Mouse (Mus musculus): ENCODE data around the gene Apol9a.
"Not testable (repeated sequence)": the region's sequence is repeated elsewhere in the genome, so short reads cannot be mapped to it uniquely, and the experiment has no call there.

Gene Apol9a

GRCm38 (mm10) chr15:77411035-77411434 lies at the start of gene Apol9a:
TSS of gene Apol9a (minus strand) at chr15:77411135.
- DNase-seq (ENCODE audit: extremely low spot score, low spot score): not testable (repeated sequence)

GRCm38 (mm10) chr15:77449927-77450326 lies 39.0 kb upstream of the Apol9a start:
- DNase-seq (ENCODE audit: extremely low spot score, low spot score): peak; percentile 19

- not testable (repeated sequence) for DNase-seq (ENCODE audit: extremely low spot score, low spot score)
These were observed 36.5 kb upstream of the Apol9a start, which contains the start of gene Apol7b for GRCm38 (mm10) chr15:77447392-77447791. TSS of gene Apol7b (minus strand) at chr15:77447492.

GRCm38 (mm10) chr15:77445668-77446067 lies 34.7 kb upstream of the Apol9a start:
- DNase-seq (ENCODE audit: extremely low spot score, low spot score): not testable (repeated sequence)

GRCm38 (mm10) chr15:77444746-77445145 lies 33.8 kb upstream of the Apol9a start:
- DNase-seq (ENCODE audit: extremely low spot score, low spot score): not testable (repeated sequence)

- DNase-seq (ENCODE audit: extremely low spot score, low spot score): not testable (repeated sequence)
These were observed 17.9 kb upstream of the Apol9a start for GRCm38 (mm10) chr15:77428690-77429448.

GRCm38 (mm10) chr15:77422925-77423324 lies 12.0 kb upstream of the Apol9a start:
- not testable (repeated sequence) for DNase-seq (ENCODE audit: extremely low spot score, low spot score)

- not testable (repeated sequence) for DNase-seq (ENCODE audit: extremely low spot score, low spot score)
These were observed 8.7 kb upstream of the Apol9a start for GRCm38 (mm10) chr15:77419657-77420056.

- DNase-seq (ENCODE audit: extremely low spot score, low spot score): not testable (repeated sequence)
These were observed 5.9 kb upstream of the Apol9a start for GRCm38 (mm10) chr15:77416655-77417333.

- not testable (repeated sequence) for DNase-seq (ENCODE audit: extremely low spot score, low spot score)
These were observed 4.7 kb upstream of the Apol9a start for GRCm38 (mm10) chr15:77415653-77416052.

GRCm38 (mm10) chr15:77412695-77413094 lies 1.8 kb upstream of the Apol9a start:
- not testable (repeated sequence) for DNase-seq (ENCODE audit: extremely low spot score, low spot score)

GRCm38 (mm10) chr15:77406370-77406769 lies 4.6 kb downstream of the Apol9a start:
- not testable (repeated sequence) for DNase-seq (ENCODE audit: extremely low spot score, low spot score)

- not testable (repeated sequence) for DNase-seq (ENCODE audit: extremely low spot score, low spot score)
These were observed 11.9 kb downstream of the Apol9a start, which contains the start of gene Apol7a for GRCm38 (mm10) chr15:77399027-77399426. TSS of gene Apol7a (minus strand) at chr15:77399110.

GRCm38 (mm10) chr15:77397450-77398132 lies 13.3 kb downstream of the Apol9a start:
- DNase-seq (ENCODE audit: extremely low spot score, low spot score): not testable (repeated sequence)

- not testable (repeated sequence) for DNase-seq (ENCODE audit: extremely low spot score, low spot score)
These were observed 17.1 kb downstream of the Apol9a start for GRCm38 (mm10) chr15:77393832-77394231.

GRCm38 (mm10) chr15:77387462-77387861 lies 23.5 kb downstream of the Apol9a start:
- no peak for DNase-seq (ENCODE audit: extremely low spot score, low spot score)

- DNase-seq (ENCODE audit: extremely low spot score, low spot score): no peak
These were observed 26.4 kb downstream of the Apol9a start for GRCm38 (mm10) chr15:77384340-77385030.

- DNase-seq (ENCODE audit: extremely low spot score, low spot score): no peak
These were observed 28.1 kb downstream of the Apol9a start for GRCm38 (mm10) chr15:77382880-77383279.

- DNase-seq (ENCODE audit: extremely low spot score, low spot score): no peak
These were observed 28.6 kb downstream of the Apol9a start for GRCm38 (mm10) chr15:77382271-77382850.

GRCm38 (mm10) chr15:77381481-77381880 lies 29.5 kb downstream of the Apol9a start:
- DNase-seq (ENCODE audit: extremely low spot score, low spot score): no peak

- no peak for DNase-seq (ENCODE audit: extremely low spot score, low spot score)
These were observed 31.0 kb downstream of the Apol9a start for GRCm38 (mm10) chr15:77379921-77380320.
